Mouse (Mus musculus) CH12.LX (cell line): ENCODE measurements around the gene Cep83.

Experiments used
- CHD2 ChIP-seq: IDR thresholded peaks from 2 replicates; pipeline ENCODE4 v1.6.1; 2011; ENCODE audit warnings: low read length, improper control_type of control experiment
- CTCF ChIP-seq, 2 experiments: IDR thresholded peaks in 1 of 2; conservative IDR thresholded peaks in 1 of 2; 2 replicates each; pipeline ENCODE4 v1.5.1; 2011 to 2012; ENCODE audit warnings: low read depth in 2 of 2, low read length in 2 of 2, improper control_type of control experiment in 1 of 2, inconsistent platforms in 1 of 2, mild to moderate bottlenecking in 1 of 2, moderate library complexity in 1 of 2
- JUND ChIP-seq: conservative IDR thresholded peaks from 2 replicates; pipeline ENCODE4 v1.6.1; 2011; ENCODE audit warnings: low read depth, low read length, improper control_type of control experiment
- KAT2A ChIP-seq: IDR thresholded peaks from 2 replicates; pipeline ENCODE4 v1.6.1; 2012; ENCODE audit warnings: low read length, improper control_type of control experiment, inconsistent platforms; ENCODE audit not compliant: insufficient replicate concordance
- POLR2A ChIP-seq: IDR thresholded peaks from 2 replicates; pipeline ENCODE4 v1.6.1; 2011; ENCODE audit warnings: low read depth, mild to moderate bottlenecking, improper control_type of control experiment, low read length
- POLR2AphosphoS2 ChIP-seq: IDR thresholded peaks from 2 replicates; pipeline ENCODE4 v1.6.1; 2011; ENCODE audit warnings: low read depth, low read length, improper control_type of control experiment
- SMC3 ChIP-seq: IDR thresholded peaks from 2 replicates; pipeline ENCODE4 v1.6.1; 2011; ENCODE audit warnings: low read depth, low read length, improper control_type of control experiment
- TCF12 ChIP-seq: IDR thresholded peaks from 2 replicates; pipeline ENCODE4 v1.6.1; 2014; ENCODE audit warnings: low read depth, mild to moderate bottlenecking, inconsistent platforms, low read length, improper control_type of control experiment
- ZC3H11A ChIP-seq: IDR thresholded peaks from 2 replicates; pipeline ENCODE4 v1.6.1; 2012; ENCODE audit warnings: low read depth, mild to moderate bottlenecking, inconsistent platforms, low read length, improper control_type of control experiment
- ZKSCAN1 ChIP-seq: IDR thresholded peaks from 2 replicates; pipeline ENCODE4 v1.6.1; 2012; ENCODE audit warnings: low read depth, inconsistent platforms, low read length, improper control_type of control experiment, borderline replicate concordance
- ZMIZ1 ChIP-seq: IDR thresholded peaks from 2 replicates; pipeline ENCODE4 v1.6.1; 2012; ENCODE audit warnings: low read depth, mild to moderate bottlenecking, inconsistent platforms, low read length, improper control_type of control experiment

GRCm38 (mm10) chr10:94734829-94735228 is 46.4 kb downstream of the Cep83 start:
- TF ChIP-seq ZKSCAN1 (no peak), CTCF (conservative IDR thresholded peaks at IDR 0.05 in 1 of 2, IDR thresholded peaks at IDR 0.05 in 1 of 2; ENCODE audit: low read depth in 2 of 2, low read length in 2 of 2) (no peak), POLR2A (no peak), JUND (no peak), POLR2AphosphoS2 (no peak), ZMIZ1 (no peak), ZC3H11A (no peak), CHD2 (no peak), TCF12 (no peak), KAT2A (no peak), SMC3 (no peak)
